Mouse (Mus musculus) heart, embryonic 14.5 days (tissue): ENCODE measurements around the gene Midn. TPM values are rescaled to one million over a fixed set of nuclear protein-coding genes. Genes with fewer than 3 reads are reported as not detected.
A peak's percentile ranks its signal among the peaks of the same experiment; 100 is the strongest.

Experiments
- ATAC-seq: fragments of 200-750 bp; cut with Nextera tagmentation; 2 replicates; pipeline ENCODE4 v1.8.0; 2017; ENCODE audit warnings: low read depth, moderate TSS enrichment; ENCODE audit not compliant: insufficient number of reproducible peaks, insufficient read depth, low FRiP score
- H3K27ac ChIP-seq, 2 experiments: fragments of 200-500 bp in 1 of 2; fragments of 300-500 bp in 1 of 2; sonication (generic) in 1 of 2; replicated peaks in 1 of 2; 2 replicates each; pipeline ENCODE4 v1.5.1; 2012 to 2014; ENCODE audit warnings: low read depth in 2 of 2, low read length in 2 of 2, control low read depth in 1 of 2, mild to moderate bottlenecking in 1 of 2, mixed read lengths in 1 of 2; ENCODE audit not compliant: control insufficient read depth in 1 of 2, insufficient read depth in 1 of 2
- H3K27me3 ChIP-seq: fragments of 300-500 bp; sonication (generic); 2 replicates; pipeline ENCODE4 v1.6.1; 2014; ENCODE audit warnings: mild to moderate bottlenecking, low read length, control low read depth; ENCODE audit not compliant: control insufficient read depth, insufficient read depth
- H3K36me3 ChIP-seq: fragments of 300-500 bp; sonication (generic); 2 replicates; pipeline ENCODE4 v1.6.1; 2014; ENCODE audit warnings: mild to moderate bottlenecking, control low read depth, low read length, mixed read lengths; ENCODE audit not compliant: control insufficient read depth, insufficient read depth
- H3K4me1 ChIP-seq, 2 experiments: fragments of 200-500 bp in 1 of 2; fragments of 300-500 bp in 1 of 2; sonication (generic) in 1 of 2; 2 replicates each; pipeline ENCODE4 v1.6.1; 2012 to 2014; ENCODE audit warnings: low read length in 2 of 2, control low read depth in 1 of 2, mixed read lengths in 1 of 2; ENCODE audit not compliant: control insufficient read depth in 2 of 2, insufficient read depth in 2 of 2
- H3K4me2 ChIP-seq: fragments of 300-500 bp; sonication (generic); 2 replicates; pipeline ENCODE4 v1.6.1; 2014; ENCODE audit warnings: mild to moderate bottlenecking, low read length
- H3K4me3 ChIP-seq, 2 experiments: fragments of 200-500 bp in 1 of 2; fragments of 300-500 bp in 1 of 2; sonication (generic) in 1 of 2; 2 replicates each; pipeline ENCODE4 v1.5.1; 2012 to 2014; ENCODE audit warnings: low read length in 2 of 2, mild to moderate bottlenecking in 2 of 2, control low read depth in 1 of 2, low read depth in 1 of 2, moderate library complexity in 1 of 2; ENCODE audit not compliant: control insufficient read depth in 1 of 2, insufficient read depth in 1 of 2
- H3K9ac ChIP-seq: fragments of 300-500 bp; sonication (generic); 2 replicates; pipeline ENCODE4 v1.6.1; 2014; ENCODE audit warnings: mild to moderate bottlenecking, low read length
- H3K9me3 ChIP-seq: fragments of 300-500 bp; sonication (generic); 2 replicates; pipeline ENCODE4 v1.6.1; 2016; ENCODE audit warnings: low read length, control low read depth; ENCODE audit not compliant: control insufficient read depth
- WGBS: fragments of 180-500 bp; shearing (Covaris S2); extraction: QIAGEN DNeasy Blood & Tissue Kit; methylation state at CpG from one replicate; pipeline ENCODE4 v1.1.7; 2014; 5-methylcytosine and 5-hydroxymethylcytosine counted together
- polyA plus RNA-seq: library from polyadenylated mRNA; unstranded; fragments of >200 nt; fragmentation: Nextera tagmentation; extraction: Ambion mirVana; gene quantifications from 2 replicates; pipeline ENCODE4 v1.2.1, GENCODE M21; 2014

The Midn gene
- polyA plus RNA-seq, 1 experiment from 2014 or later, result 25.8 TPM

DNA sequence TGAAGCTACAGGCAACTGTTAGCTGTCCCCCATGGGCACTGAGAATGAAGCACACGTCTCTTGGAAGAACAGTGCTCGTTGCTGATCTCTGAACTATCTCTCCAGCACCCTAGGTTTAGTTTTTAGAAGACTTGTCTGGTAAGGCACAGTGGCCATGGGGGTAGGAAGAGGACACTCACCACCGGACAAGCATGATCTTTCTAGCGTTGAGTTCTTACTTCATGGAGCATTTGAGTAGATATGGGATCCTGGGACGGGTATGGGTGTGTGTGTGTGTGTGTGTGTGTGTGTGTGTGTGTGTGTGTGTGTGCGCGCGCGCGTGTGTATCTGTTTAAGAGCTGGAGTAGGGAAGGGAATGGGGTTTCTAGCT, 7.4 kb upstream of the Midn start, which contains the start of gene Cbarp:
Cbarp (minus strand) TSS at position 170 of the 370 bp plus-strand sequence.
- Histone ChIP-seq H3K4me2 (peak within 1 kb of the TSS; percentile 99), H3K27ac (peak within 1 kb of the TSS; percentile 46 to 82), H3K4me3 (peak within 1 kb of the TSS; percentile 12 to 69), H3K27me3 (peaks cover 27% of the 10 kb centered on the region), H3K9me3 (0 out of 2 replicates have a peak, but pooled peaks cover 3% of the 10 kb centered on the region), H3K4me1 (peaks cover 13 to 51% of the 10 kb centered on the region in 2 experiments), H3K36me3 (peaks cover 28% of the 10 kb centered on the region), H3K9ac (peak within 1 kb of the TSS; percentile 70)
- WGBS, result 68% methylated on average over 10 of the region's 10 CpGs
- ATAC-seq, result no peak

DNA sequence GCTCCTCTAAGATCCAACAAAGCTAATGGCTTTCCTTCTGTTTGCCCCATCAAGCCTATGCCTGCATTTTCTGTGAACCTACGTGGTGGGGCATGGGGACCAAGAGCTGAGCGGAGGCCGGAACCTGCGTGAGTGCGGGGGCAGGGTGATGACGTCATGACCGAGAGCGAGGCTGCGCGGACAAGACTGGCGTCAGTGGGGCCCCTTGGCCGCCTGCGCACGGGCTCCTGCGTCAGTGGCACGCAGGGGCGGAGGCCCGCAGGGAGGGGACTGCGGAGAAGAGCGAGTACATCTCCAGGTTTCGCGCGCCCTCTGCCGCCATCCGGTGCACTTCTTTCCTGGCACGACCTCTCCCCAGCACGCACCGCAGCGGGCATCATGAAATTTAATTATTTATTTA, 6.8 kb upstream of the Midn start:
- Histone ChIP-seq H3K36me3 (peaks cover 34% of the 10 kb centered on the region), H3K4me3 (peak overlapping the region; percentile 12 to 69), H3K4me1 (peaks cover 17 to 55% of the 10 kb centered on the region in 2 experiments), H3K4me2 (peak overlapping the region; percentile 96), H3K27ac (peak overlapping the region; percentile 46 to 82), H3K27me3 (peaks cover 21% of the 10 kb centered on the region), H3K9ac (peak overlapping the region; percentile 70), H3K9me3 (no peaks in the 10 kb centered on the region)
- ATAC-seq, result peak; percentile 72
- WGBS, result 0% methylated on average over 29 of the region's 29 CpGs

DNA sequence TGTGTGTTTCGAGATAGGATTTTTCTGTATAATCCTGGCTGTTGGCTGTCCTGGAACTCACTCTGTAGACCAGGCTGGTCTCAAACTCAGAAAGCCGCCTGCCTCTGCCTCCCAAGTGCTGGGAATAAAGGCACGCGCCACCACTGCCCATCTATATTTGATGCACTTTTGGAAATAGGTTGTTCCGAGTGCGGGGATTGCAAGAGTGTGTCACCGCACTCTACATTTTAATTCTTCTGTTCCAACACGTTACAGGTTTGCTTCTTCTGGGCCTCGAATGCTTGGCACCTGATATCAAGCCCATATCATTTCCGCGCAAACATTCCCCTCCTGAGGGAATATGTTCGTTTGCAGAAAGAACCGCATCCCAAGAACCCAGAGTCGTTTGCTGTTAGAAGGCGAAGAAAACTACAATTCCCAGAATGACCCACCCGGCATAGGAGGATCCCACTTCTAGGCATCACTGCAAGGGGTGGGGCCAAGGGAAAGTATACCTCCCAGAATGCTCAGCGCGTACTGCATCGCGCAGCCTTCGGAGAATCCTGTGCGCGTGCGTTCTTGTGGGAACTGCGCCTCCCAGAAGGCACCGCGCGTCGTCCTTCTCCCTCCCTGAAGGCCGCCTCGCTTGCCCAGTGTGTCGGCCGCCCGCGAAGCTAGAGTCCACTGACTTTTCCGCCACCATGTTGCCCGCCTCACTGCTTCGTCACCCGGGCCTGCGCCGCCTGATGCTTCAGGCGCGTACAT, 6.1 kb upstream of the Midn start:
- H3K36me3 ChIP-seq, result peaks cover 40% of the 10 kb centered on the region
- H3K4me1 ChIP-seq, result peaks cover 21 to 56% of the 10 kb centered on the region in 2 experiments
- H3K4me3 ChIP-seq, result peak overlapping the region; percentile 56 to 69
- H3K9ac ChIP-seq, result peak overlapping the region; percentile 96
- WGBS, result 1% methylated on average over 43 of the region's 43 CpGs
- H3K27me3 ChIP-seq, result peaks cover 14% of the 10 kb centered on the region
- H3K27ac ChIP-seq, result peak overlapping the region; percentile 67 to 82
- peak overlapping the region; percentile 96 for H3K4me2 ChIP-seq
- ATAC-seq, result peak; percentile 81
- H3K9me3 ChIP-seq, result no peaks in the 10 kb centered on the region

DNA sequence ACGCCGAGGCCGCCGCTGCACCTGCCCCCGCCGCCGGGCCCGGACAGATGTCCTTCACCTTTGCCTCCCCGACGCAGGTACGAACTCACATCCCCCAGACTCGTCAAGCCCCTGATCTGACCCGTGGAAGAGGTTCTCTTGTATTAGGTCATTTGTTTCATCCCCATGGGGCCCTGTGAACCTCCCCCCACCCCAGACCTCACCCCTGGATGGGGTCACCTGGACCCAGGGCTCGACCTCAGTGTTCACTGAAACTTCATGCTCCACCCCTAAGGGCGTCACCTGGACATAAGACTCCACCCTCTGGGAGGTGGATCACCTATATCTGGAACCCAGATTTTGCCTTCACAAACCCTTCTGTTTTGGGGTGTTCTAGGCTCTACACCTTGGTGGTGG, 5.5 kb upstream of the Midn start:
- H3K9me3 ChIP-seq, result no peaks in the 10 kb centered on the region
- H3K4me1 ChIP-seq, result peaks cover 23 to 56% of the 10 kb centered on the region in 2 experiments
- WGBS, result 2% methylated on average over 15 of the region's 15 CpGs
- peak overlapping the region; percentile 56 to 69 for H3K4me3 ChIP-seq
- H3K27me3 ChIP-seq, result peaks cover 8% of the 10 kb centered on the region
- no peak for ATAC-seq
- H3K27ac ChIP-seq, result peak overlapping the region; percentile 67 to 82
- peak overlapping the region; percentile 96 for H3K4me2 ChIP-seq
- H3K9ac ChIP-seq, result peak overlapping the region; percentile 96
- H3K36me3 ChIP-seq, result peaks cover 40% of the 10 kb centered on the region

DNA sequence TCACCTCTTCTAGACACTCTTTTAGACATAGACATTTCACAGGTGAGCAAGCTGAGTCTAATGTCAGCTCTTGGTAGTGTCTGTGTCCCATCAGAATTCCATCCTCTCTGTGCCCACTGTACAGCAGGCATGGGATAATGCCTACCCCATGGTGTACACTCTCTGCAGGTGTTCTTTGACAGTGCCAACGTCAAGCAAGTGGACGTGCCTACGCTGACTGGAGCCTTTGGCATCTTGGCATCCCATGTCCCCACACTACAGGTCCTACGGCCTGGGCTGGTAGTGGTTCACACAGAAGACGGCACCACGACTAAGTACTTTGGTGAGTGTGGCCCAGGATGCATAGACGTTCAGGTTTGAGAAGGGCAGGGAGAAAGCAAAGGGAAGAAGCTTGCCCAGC, 4.4 kb upstream of the Midn start:
- 94% methylated on average over 7 of the region's 7 CpGs for WGBS
- no peak for ATAC-seq
- peaks cover 40% of the 10 kb centered on the region for H3K36me3 ChIP-seq
- H3K27ac ChIP-seq, result no peak overlapping the region
- no peaks in the 10 kb centered on the region for H3K27me3 ChIP-seq
- no peak overlapping the region for H3K9ac ChIP-seq
- H3K4me3 ChIP-seq, result no peak overlapping the region
- H3K9me3 ChIP-seq, result no peaks in the 10 kb centered on the region
- peaks cover 19 to 49% of the 10 kb centered on the region in 2 experiments for H3K4me1 ChIP-seq
- peak overlapping the region; percentile 96; the same call in 1 of the 2 replicates for H3K4me2 ChIP-seq

DNA sequence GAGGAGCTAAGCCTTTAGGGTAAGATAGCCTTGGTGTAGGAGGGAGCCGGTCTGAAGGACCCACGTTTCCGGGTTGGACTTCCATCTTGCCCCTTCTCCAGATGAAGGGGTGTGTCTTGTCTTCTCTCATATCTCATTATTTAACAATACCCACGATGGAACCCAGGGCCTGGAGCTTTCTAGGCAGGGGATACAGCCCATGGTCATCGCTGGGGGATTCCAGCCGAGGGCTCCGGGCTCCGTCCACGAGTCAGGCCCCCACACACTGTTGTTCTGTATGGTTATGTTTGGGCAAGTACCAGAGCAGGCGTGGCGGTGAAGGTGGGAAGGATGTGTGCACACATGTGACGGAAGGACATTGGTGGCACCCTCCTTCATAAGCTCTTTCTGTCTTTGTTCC, 3.9 kb upstream of the Midn start:
- H3K4me3 ChIP-seq, result no peak overlapping the region
- 0 out of 2 replicates have a peak overlapping the region, but pooled peaks have one; percentile 96 for H3K4me2 ChIP-seq
- H3K9ac ChIP-seq, result no peak overlapping the region

DNA sequence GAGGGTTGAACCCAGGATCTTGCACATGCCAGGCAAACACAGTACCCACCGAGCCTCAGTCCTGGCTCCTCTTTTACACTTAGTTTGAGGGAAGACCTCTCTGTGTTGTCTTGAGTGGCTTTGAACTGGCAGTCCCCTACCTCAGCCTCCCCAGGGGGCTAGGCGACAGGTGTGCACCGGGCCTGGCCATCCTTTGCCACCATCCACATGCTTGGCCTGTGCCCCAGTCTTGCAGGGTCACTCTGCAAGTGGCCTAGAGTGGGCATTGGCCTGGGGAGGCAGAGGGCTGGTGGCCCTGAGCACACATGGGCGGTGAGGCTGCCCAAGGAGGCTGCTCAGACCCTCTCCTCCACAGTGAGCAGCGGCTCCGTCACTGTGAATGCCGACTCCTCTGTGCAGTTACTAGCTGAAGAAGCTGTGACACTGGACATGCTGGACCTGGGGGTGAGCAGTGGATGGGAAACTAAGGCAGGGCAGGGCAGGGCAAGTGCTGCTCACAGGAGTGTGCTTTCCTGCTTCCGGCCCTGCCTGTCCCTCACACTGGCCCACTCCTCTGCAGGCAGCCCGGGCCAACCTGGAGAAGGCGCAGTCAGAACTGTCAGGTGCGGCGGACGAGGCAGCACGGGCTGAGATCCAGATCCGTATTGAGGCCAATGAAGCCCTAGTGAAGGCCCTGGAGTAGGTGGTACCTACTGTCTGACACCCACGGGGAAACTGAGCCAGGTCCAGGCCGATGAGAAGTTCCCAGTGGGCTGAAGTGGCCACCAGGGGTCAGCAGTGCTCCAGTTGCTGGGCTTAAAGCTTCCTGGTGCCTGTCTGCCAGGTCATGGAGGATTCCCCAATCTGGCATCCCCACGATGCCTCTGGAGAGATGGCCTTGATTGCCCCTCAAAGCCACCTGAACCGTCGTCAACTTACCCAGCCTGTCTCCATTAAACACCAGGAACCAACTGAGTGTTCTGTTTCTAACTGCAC, 2.9 kb upstream of the Midn start:
- Histone ChIP-seq H3K9ac (peak overlapping the region; percentile 99; the same call in 1 of the 2 replicates), H3K9me3 (no peaks in the 10 kb centered on the region), H3K36me3 (peaks cover 46% of the 10 kb centered on the region), H3K4me1 (peaks cover 19 to 43% of the 10 kb centered on the region in 2 experiments), H3K27me3 (no peaks in the 10 kb centered on the region), H3K27ac (peak overlapping the region in 1 of 2 experiments; percentile 99; a peak in 1 of 4 replicates), H3K4me3 (no peak overlapping the region), H3K4me2 (peak overlapping the region; percentile 25; the same call in 1 of the 2 replicates)
- WGBS, result 67% methylated on average over 20 of the region's 20 CpGs
- ATAC-seq, result no peak

More for the DNA sequence above, 3.9 kb upstream of the Midn start:
- H3K27ac ChIP-seq, result no peak overlapping the region
- peaks cover 40% of the 10 kb centered on the region for H3K36me3 ChIP-seq
- no peak for ATAC-seq
- peaks cover 19 to 47% of the 10 kb centered on the region in 2 experiments for H3K4me1 ChIP-seq
- WGBS, result 91% methylated on average over 12 of the region's 12 CpGs
- H3K27me3 ChIP-seq, result no peaks in the 10 kb centered on the region
- no peaks in the 10 kb centered on the region for H3K9me3 ChIP-seq
